8 mouse cellular contexts compared by ENCODE assay signal in genomic region chr8:47676224-47676623, GRCm38 (mm10). TPM values are rescaled to one million over a fixed set of nuclear protein-coding genes. Genes with fewer than 3 reads are reported as not detected.
DNase-seq lines count a peak whose midpoint lies in the region; ATAC-seq lines count a peak whose summit lies in the region.

No protein-coding gene starts in this region.

- peak overlapping the region; percentile 80 for H3K4me2 ChIP-seq in kidney, embryonic 15.5 days
- peak overlapping the region; percentile 74 for H3K4me2 ChIP-seq in hindbrain, embryonic 12.5 days (replicated peaks)
- peak overlapping the region; percentile 66 for H3K4me2 ChIP-seq in midbrain, embryonic 14.5 days (ENCODE audit: low read length)

- ATAC-seq in kidney, embryonic 15.5 days (replicated peaks; ENCODE audit: low FRiP score), result no peak
- ATAC-seq in hindbrain, embryonic 12.5 days (ENCODE audit: low FRiP score), result no peak
- no peak for ATAC-seq in midbrain, embryonic 14.5 days (ENCODE audit: low FRiP score, low TSS enrichment)

- WGBS in kidney, embryonic 15.5 days, result under 1% methylated on average over 15 of the region's 15 CpGs
- 2% methylated on average over 15 of the region's 15 CpGs for WGBS in hindbrain, embryonic 12.5 days
- under 1% methylated on average over 15 of the region's 15 CpGs for WGBS in midbrain, embryonic 14.5 days

- H3K4me1 ChIP-seq in kidney, embryonic 15.5 days, result peaks cover 16% of the 10 kb centered on the region
- peaks cover 7% of the 10 kb centered on the region for H3K4me1 ChIP-seq in hindbrain, embryonic 12.5 days
- H3K4me1 ChIP-seq in midbrain, embryonic 14.5 days (ENCODE audit: control insufficient read depth, insufficient read depth, low read length), result no peaks in the 10 kb centered on the region

- peak overlapping the region; percentile 99 for H3K4me3 ChIP-seq in kidney, embryonic 15.5 days (replicated peaks)
- H3K4me3 ChIP-seq in hindbrain, embryonic 12.5 days, result peak overlapping the region; percentile 89
- peak overlapping the region; percentile 88 for H3K4me3 ChIP-seq in midbrain, embryonic 14.5 days (replicated peaks; ENCODE audit: low read depth, low read length)

- peak overlapping the region; percentile 88 for H3K9ac ChIP-seq in kidney, embryonic 15.5 days
- peak overlapping the region; percentile 91 for H3K9ac ChIP-seq in hindbrain, embryonic 12.5 days
- H3K9ac ChIP-seq in midbrain, embryonic 14.5 days (replicated peaks; ENCODE audit: low read length), result peak overlapping the region; percentile 79; the same call in 1 of the 2 replicates

- no peak for DNase-seq in kidney, postnatal 36 days
- peak; percentile 17 to 20 for DNase-seq in cerebellum, postnatal 14 days
- DNase-seq in midbrain, embryonic 14.5 days, result no peak
- no peak for DNase-seq in urinary bladder, postnatal 25 days (ENCODE audit: low spot score)
- DNase-seq in layer of hippocampus, adult 8-10 months (ENCODE audit: low spot score in 2 of 2), result no peak
- DNase-seq in ovary, postnatal 10 days (ENCODE audit: low spot score), result no peak

- H3K9me3 ChIP-seq in kidney, embryonic 15.5 days (replicated peaks), result no peaks in the 10 kb centered on the region
- no peaks in the 10 kb centered on the region for H3K9me3 ChIP-seq in hindbrain, embryonic 12.5 days (replicated peaks)
- H3K9me3 ChIP-seq in midbrain, embryonic 14.5 days (ENCODE audit: control insufficient read depth, low read length), result no peaks in the 10 kb centered on the region

- peak overlapping the region; percentile 99 for H3K27ac ChIP-seq in kidney, embryonic 15.5 days
- peak overlapping the region; percentile 95 for H3K27ac ChIP-seq in hindbrain, embryonic 12.5 days
- 0 out of 2 replicates have a peak overlapping the region, but pooled peaks have one; percentile 92 for H3K27ac ChIP-seq in midbrain, embryonic 14.5 days (replicated peaks; ENCODE audit: low read depth, low read length)

- H3K36me3 ChIP-seq in kidney, embryonic 15.5 days, result no peaks in the 10 kb centered on the region
- no peaks in the 10 kb centered on the region for H3K36me3 ChIP-seq in hindbrain, embryonic 12.5 days
- no peaks in the 10 kb centered on the region for H3K36me3 ChIP-seq in midbrain, embryonic 14.5 days (ENCODE audit: control insufficient read depth, insufficient read depth, low read length)

- H3K27me3 ChIP-seq in kidney, embryonic 15.5 days, result no peaks in the 10 kb centered on the region
- H3K27me3 ChIP-seq in hindbrain, embryonic 12.5 days, result no peaks in the 10 kb centered on the region
- no peaks in the 10 kb centered on the region for H3K27me3 ChIP-seq in midbrain, embryonic 14.5 days (ENCODE audit: control insufficient read depth, insufficient read depth, low read length)

RNA-seq across cellular contexts. Expression of gene Ing2, which starts 0.9 kb away (rescaled TPM):
- 10.8 and 13.0 TPM in 2 replicates for polyA plus RNA-seq in kidney, embryonic 15.5 days (2015; fragmentation: Nextera tagmentation; extraction: Ambion mirVana)
- polyA plus RNA-seq in hindbrain, embryonic 12.5 days (2016; fragmentation: Nextera tagmentation; extraction: Ambion mirVana), result 15.9 and 16.2 TPM in 2 replicates
- 6.4 and 7.4 TPM in 2 replicates for polyA plus RNA-seq in midbrain, embryonic 14.5 days (2014; fragmentation: Nextera tagmentation; extraction: Ambion mirVana)
- 10 to 100 TPM; 31.9 to 36.6 (median 35.7) TPM for total RNA-seq in layer of hippocampus, adult 8-10 months (2022)

RNA-seq across cellular contexts. Expression of gene Cdkn2aip, which starts 37.5 kb away (rescaled TPM):
- 24.5 and 27.9 TPM in 2 replicates for polyA plus RNA-seq in kidney, embryonic 15.5 days (2015; fragmentation: Nextera tagmentation; extraction: Ambion mirVana)
- 47.6 and 48.7 TPM in 2 replicates for polyA plus RNA-seq in hindbrain, embryonic 12.5 days (2016; fragmentation: Nextera tagmentation; extraction: Ambion mirVana)
- polyA plus RNA-seq in midbrain, embryonic 14.5 days (2014; fragmentation: Nextera tagmentation; extraction: Ambion mirVana), result 36.6 and 37.9 TPM in 2 replicates
- total RNA-seq in layer of hippocampus, adult 8-10 months (2022), result 10 to 100 TPM; 14.5 to 16.8 (median 16.2) TPM

Comparison
In these comparisons a context has a peak if more than half of its experiments do, and no peak if none do; other contexts are left out.
1. DNase-seq: peak in cerebellum, postnatal 14 days (2 of 2); none in kidney, postnatal 36 days (0 of 2), midbrain, embryonic 14.5 days (single experiment), urinary bladder, postnatal 25 days (single experiment), layer of hippocampus, adult 8-10 months (0 of 2) and ovary, postnatal 10 days (single experiment).
2. Peak in every context shown above with its lines, with median percentiles within 50 percentile points of each other: H3K27ac ChIP-seq, H3K4me2 ChIP-seq, H3K4me3 ChIP-seq and H3K9ac ChIP-seq.